Mouse (Mus musculus) lung, adult 2 months (tissue): ENCODE measurements around the gene Raph1.

ENCODE experiments used
- CTCF ChIP-seq: fragments of 200-500 bp; IDR thresholded peaks from 2 replicates; pipeline ENCODE4 v1.5.1; 2011; ENCODE audit warnings: mild to moderate bottlenecking, low read length, control low read depth; ENCODE audit not compliant: insufficient read depth
- POLR2A ChIP-seq: fragments of 200-500 bp; IDR thresholded peaks from 2 replicates; pipeline ENCODE4 v1.6.1; 2011; ENCODE audit warnings: low read depth, mild to moderate bottlenecking, control low read depth, low read length, borderline replicate concordance; ENCODE audit errors: extremely low read depth

- TF ChIP-seq CTCF (no peak), POLR2A (no peak)
Measured at GRCm38 (mm10) chr1:60460623-60461022, 106.3 kb downstream of the Raph1 start.
